Mouse (Mus musculus) limb, embryonic 15.5 days (tissue): ENCODE measurements around the gene Stab2. TPM values are rescaled to one million over a fixed set of nuclear protein-coding genes. Genes with fewer than 3 reads are reported as not detected.

ENCODE experiments used
- ATAC-seq: fragments of 200-750 bp; cut with Nextera tagmentation; 2 replicates; pipeline ENCODE4 v1.8.0; 2017; ENCODE audit warnings: low read depth, moderate TSS enrichment; ENCODE audit not compliant: insufficient number of reproducible peaks, low FRiP score, low TSS enrichment
- H3K27ac ChIP-seq: fragments of 300-500 bp; sonication (generic); 2 replicates; pipeline ENCODE4 v1.5.1; 2015; ENCODE audit warnings: moderate library complexity, mild to moderate bottlenecking, inconsistent platforms
- H3K27me3 ChIP-seq: fragments of 300-500 bp; sonication (generic); 2 replicates; pipeline ENCODE4 v1.6.1; 2015; ENCODE audit warnings: inconsistent platforms
- H3K36me3 ChIP-seq: fragments of 300-500 bp; sonication (generic); 2 replicates; pipeline ENCODE4 v1.6.1; 2015; ENCODE audit warnings: inconsistent platforms
- H3K4me1 ChIP-seq: fragments of 300-500 bp; sonication (generic); 2 replicates; pipeline ENCODE4 v1.6.1; 2015; ENCODE audit warnings: inconsistent platforms
- H3K4me2 ChIP-seq: fragments of 300-500 bp; sonication (generic); 2 replicates; pipeline ENCODE4 v1.6.1; 2015; ENCODE audit warnings: mild to moderate bottlenecking, inconsistent platforms
- H3K4me3 ChIP-seq: fragments of 300-500 bp; sonication (generic); 2 replicates; pipeline ENCODE4 v1.5.1; 2015; ENCODE audit warnings: mild to moderate bottlenecking, inconsistent platforms
- H3K9ac ChIP-seq: fragments of 300-500 bp; sonication (generic); 2 replicates; pipeline ENCODE4 v1.6.1; 2015; ENCODE audit warnings: inconsistent platforms
- H3K9me3 ChIP-seq: fragments of 300-500 bp; sonication (generic); 2 replicates; pipeline ENCODE4 v1.6.1; 2016; ENCODE audit warnings: inconsistent platforms
- WGBS: fragments of 180-500 bp; shearing (Covaris S2); methylation state at CpG from one replicate; pipeline ENCODE4 v1.1.7; 2015; 5-methylcytosine and 5-hydroxymethylcytosine counted together
- polyA plus RNA-seq: library from polyadenylated mRNA; unstranded; fragments of >200 nt; fragmentation: Nextera tagmentation; extraction: Ambion mirVana; gene quantifications from 2 replicates; pipeline ENCODE4 v1.2.1, GENCODE M21; 2015

The Stab2 gene
- polyA plus RNA-seq, 1 experiment from 2014 or later = 0.23 TPM

DNA sequence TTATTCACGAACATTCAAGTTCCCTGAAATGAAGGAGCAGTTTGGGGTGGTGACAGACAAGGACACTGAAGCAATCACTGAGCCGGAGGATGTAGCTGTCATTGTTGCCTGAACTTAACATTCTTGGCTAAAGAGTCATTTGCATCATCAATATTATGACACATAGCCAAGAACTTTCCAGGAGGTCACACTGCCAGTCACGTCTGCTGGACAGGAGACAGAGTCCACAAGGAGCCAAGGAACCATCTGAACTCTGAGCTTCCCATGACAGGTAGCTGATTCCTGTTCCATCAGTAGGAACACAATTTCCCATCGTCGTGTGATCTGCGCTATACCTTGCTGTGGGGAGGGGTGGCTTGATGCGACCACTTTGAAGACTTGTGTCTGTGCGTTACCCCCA, 24.9 kb upstream of the Stab2 start:
- H3K4me2 ChIP-seq = no peak overlapping the region
- no peaks in the 10 kb centered on the region for H3K27me3 ChIP-seq
- H3K4me1 ChIP-seq = no peaks in the 10 kb centered on the region
- no peaks in the 10 kb centered on the region for H3K36me3 ChIP-seq
- 84% methylated on average over 8 of the region's 8 CpGs for WGBS
- no peaks in the 10 kb centered on the region for H3K9me3 ChIP-seq
- no peak for ATAC-seq
- H3K27ac ChIP-seq = no peak overlapping the region
- no peak overlapping the region for H3K4me3 ChIP-seq
- H3K9ac ChIP-seq = no peak overlapping the region

DNA sequence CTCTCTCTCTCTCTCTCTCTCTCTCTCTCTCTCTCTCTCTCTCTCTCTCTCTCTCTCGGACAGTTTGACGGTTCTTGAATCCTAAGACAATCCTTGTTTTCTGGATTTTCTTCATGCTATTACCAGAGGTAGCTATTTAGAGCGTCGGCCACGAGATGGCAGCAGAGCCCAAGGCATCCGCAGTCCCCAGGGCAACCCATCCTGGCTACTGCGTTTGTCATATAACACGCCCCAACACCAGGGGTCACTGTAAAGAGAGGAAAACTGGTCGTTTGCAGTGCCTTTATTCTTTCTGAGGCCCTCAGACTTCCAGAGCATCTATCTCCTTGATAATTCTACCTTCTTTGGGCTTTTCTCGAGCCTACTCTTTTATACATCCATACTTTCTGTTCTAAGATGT, 17.1 kb upstream of the Stab2 start:
- no peaks in the 10 kb centered on the region for H3K36me3 ChIP-seq
- no peak for ATAC-seq
- no peak overlapping the region for H3K4me2 ChIP-seq
- H3K4me1 ChIP-seq = no peaks in the 10 kb centered on the region
- no peak overlapping the region for H3K27ac ChIP-seq
- WGBS = 1% methylated on average over 8 of the region's 10 CpGs
- no peak overlapping the region for H3K4me3 ChIP-seq
- no peak overlapping the region for H3K9ac ChIP-seq
- H3K27me3 ChIP-seq = no peaks in the 10 kb centered on the region
- no peaks in the 10 kb centered on the region for H3K9me3 ChIP-seq

DNA sequence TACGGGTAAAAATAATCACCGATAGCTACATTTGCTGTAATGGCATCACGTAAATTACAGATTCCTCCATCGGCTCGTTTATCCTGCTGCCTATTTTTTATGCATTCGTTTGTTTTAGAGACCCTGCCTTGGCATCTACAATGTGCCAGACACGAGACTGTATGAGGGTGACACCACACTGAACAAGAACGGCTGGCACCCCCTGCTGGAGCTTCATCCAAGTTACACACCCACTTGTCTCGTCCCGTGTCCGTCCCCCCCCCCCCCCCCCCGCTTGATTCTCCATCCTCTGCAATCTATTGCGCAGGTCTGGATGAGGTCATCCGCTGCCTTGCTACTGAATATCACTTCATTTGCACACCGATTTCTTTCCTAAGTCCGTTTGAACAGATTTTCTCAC, 12.9 kb upstream of the Stab2 start:
- no peak overlapping the region for H3K27ac ChIP-seq
- H3K4me3 ChIP-seq = no peak overlapping the region
- no peak for ATAC-seq
- no peak overlapping the region for H3K9ac ChIP-seq
- 58% methylated on average over 15 of the region's 16 CpGs for WGBS
- no peaks in the 10 kb centered on the region for H3K9me3 ChIP-seq
- H3K27me3 ChIP-seq = no peaks in the 10 kb centered on the region; the same call in 1 of the 2 replicates
- no peak overlapping the region for H3K4me2 ChIP-seq
- H3K36me3 ChIP-seq = no peaks in the 10 kb centered on the region
- H3K4me1 ChIP-seq = no peaks in the 10 kb centered on the region

DNA sequence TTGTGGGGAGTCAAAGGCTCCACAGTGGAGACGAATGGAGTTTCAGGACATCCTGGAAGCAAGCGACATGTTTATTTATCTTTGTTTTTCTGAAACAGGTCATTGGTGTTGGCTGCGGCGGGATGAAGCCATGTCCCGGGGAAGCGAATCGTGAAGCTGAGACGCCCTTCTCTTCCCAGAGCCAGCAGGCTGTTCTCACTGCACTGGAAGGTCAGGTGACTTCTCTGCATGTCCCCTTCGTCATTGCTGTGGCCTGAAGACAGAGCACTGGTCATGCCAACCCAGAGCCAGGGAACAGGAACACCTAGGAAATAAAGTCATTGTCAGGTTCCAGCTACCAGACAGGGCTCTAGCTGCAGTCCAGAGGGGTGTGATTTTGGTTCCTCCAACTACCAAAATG, 11.1 kb upstream of the Stab2 start:
- Histone ChIP-seq H3K9ac (no peak overlapping the region), H3K4me3 (no peak overlapping the region), H3K36me3 (no peaks in the 10 kb centered on the region), H3K27ac (no peak overlapping the region), H3K4me1 (no peaks in the 10 kb centered on the region), H3K27me3 (no peaks in the 10 kb centered on the region; the same call in 1 of the 2 replicates), H3K4me2 (no peak overlapping the region), H3K9me3 (no peaks in the 10 kb centered on the region)
- ATAC-seq = no peak
- WGBS = 75% methylated on average over 9 of the region's 9 CpGs

DNA sequence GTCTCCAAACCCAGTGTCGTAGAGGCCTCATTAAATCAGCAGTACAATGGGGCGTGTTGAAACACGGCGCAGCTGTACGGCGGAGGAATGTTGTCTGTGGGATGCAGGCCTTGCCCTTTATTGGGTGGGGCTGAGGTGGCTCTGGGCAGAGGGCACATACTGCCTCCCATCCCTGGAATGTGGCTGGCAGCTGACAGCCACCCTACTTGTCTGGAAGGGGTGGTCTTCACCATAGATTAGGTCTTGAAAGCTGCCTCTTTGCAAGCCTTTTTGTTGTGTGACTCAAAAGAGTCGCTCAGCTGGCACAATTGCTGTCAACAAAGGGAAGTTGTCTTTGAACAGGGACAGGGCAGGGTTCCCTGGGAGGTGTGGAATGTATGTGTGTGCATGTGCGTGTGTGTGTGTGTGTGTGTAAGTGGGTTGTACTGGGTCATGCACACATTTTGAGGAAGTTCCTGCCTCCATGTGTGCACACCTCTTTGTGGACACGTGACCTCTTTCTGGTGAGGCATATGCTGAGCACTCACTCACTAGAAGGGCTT, 8.4 kb upstream of the Stab2 start:
- WGBS = 62% methylated on average over 9 of the region's 9 CpGs
- no peak overlapping the region for H3K4me3 ChIP-seq
- no peaks in the 10 kb centered on the region for H3K4me1 ChIP-seq
- no peak overlapping the region for H3K9ac ChIP-seq
- H3K27ac ChIP-seq = no peak overlapping the region
- no peaks in the 10 kb centered on the region; the same call in 1 of the 2 replicates for H3K27me3 ChIP-seq
- no peaks in the 10 kb centered on the region for H3K9me3 ChIP-seq
- no peaks in the 10 kb centered on the region for H3K36me3 ChIP-seq
- no peak for ATAC-seq
- no peak overlapping the region for H3K4me2 ChIP-seq

DNA sequence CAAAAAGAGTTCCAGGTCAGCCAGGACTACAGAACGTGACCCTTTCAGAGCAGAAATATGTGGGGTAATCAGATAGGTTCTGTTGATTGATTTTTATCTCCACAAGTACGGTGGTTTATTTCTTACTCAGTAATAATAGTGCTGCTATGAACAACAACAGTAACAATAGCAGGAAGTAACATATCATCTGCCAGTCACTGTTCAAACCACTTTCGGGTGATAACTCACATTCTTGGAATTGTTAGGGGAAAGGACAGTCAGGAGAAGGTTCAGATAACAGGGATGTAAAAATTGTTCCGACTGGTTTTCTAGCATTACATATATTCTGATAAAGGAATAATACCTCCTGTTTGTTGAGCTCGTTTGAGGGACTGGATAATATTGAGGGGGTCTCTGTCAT, 7.6 kb upstream of the Stab2 start:
- no peaks in the 10 kb centered on the region; the same call in 1 of the 2 replicates for H3K27me3 ChIP-seq
- WGBS = 60% methylated on average over 5 of the region's 5 CpGs
- H3K4me1 ChIP-seq = no peaks in the 10 kb centered on the region
- H3K9ac ChIP-seq = no peak overlapping the region
- no peak overlapping the region for H3K4me3 ChIP-seq
- no peaks in the 10 kb centered on the region for H3K9me3 ChIP-seq
- no peak for ATAC-seq
- H3K27ac ChIP-seq = no peak overlapping the region
- H3K36me3 ChIP-seq = no peaks in the 10 kb centered on the region
- H3K4me2 ChIP-seq = no peak overlapping the region

DNA sequence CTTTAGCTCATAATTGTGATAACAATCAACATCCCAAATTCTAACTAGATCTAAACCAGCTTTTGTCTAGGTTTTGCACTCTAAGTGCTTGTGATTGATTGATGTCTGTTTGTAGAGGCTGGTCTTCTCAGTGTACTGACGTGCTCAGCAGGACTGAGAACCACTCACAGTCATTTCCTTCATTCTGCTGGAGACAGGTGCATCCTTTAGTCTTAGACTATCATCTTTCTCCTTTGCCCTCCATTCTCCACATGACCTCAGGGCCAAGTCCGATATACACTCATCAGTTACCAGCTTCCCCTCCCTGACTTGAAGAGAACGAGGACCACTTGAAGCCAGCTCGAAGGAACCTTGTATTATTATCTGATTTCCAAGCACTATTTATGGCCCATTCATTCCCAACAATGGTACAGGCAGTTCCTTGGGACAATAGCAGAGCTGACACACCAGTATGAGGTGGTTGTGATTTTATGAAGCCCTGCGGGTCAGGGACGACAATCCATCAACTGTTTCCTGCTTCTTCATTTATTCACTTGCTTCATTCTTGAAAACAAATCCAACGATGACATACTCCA, 6.7 kb upstream of the Stab2 start:
- no peak for ATAC-seq
- H3K4me1 ChIP-seq = no peaks in the 10 kb centered on the region
- WGBS = 78% methylated on average over 7 of the region's 7 CpGs
- no peak overlapping the region for H3K9ac ChIP-seq
- H3K27me3 ChIP-seq = no peaks in the 10 kb centered on the region; the same call in 1 of the 2 replicates
- H3K27ac ChIP-seq = no peak overlapping the region
- no peaks in the 10 kb centered on the region for H3K36me3 ChIP-seq
- H3K4me2 ChIP-seq = no peak overlapping the region
- no peaks in the 10 kb centered on the region for H3K9me3 ChIP-seq
- H3K4me3 ChIP-seq = no peak overlapping the region

DNA sequence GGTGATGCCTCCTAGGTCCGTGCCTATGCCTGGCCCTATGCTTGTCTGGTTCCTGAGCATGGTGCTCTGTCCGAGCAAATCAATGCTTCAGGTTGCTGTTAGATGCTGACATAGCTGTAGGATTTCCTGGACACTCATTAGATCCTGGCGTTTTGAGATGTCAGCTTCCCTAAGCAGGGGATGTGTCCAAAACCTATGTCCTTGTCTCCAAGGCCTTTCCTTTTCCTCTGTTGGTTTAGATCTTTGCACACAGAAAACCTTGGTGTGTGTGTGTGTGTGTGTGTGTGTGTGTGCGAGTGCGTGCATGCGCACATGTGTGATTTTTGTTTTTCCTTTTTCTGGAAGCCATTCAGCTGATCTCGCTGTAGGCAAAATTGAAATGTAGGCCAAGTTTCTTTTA, 4.3 kb upstream of the Stab2 start:
- H3K36me3 ChIP-seq = no peaks in the 10 kb centered on the region
- ATAC-seq = no peak
- WGBS = 89% methylated on average over 7 of the region's 7 CpGs
- H3K27ac ChIP-seq = no peak overlapping the region
- no peaks in the 10 kb centered on the region for H3K27me3 ChIP-seq
- no peaks in the 10 kb centered on the region for H3K4me1 ChIP-seq
- H3K9me3 ChIP-seq = no peaks in the 10 kb centered on the region
- no peak overlapping the region for H3K4me3 ChIP-seq
- H3K9ac ChIP-seq = no peak overlapping the region
- H3K4me2 ChIP-seq = no peak overlapping the region

DNA sequence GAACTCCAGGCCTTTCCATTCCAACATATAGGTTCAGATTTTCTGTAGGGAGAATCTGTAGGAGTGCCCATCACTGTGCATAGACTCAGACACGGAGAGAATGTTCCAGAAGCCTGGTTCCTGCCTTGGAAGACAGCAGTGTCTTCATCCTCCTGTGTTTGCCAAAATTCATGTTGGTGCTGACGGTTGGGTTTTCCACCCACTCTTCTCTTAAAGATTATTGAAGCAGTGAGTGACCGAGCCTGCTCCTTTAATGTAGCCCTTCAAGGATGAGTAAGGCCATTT, 332 bp upstream of the Stab2 start:
- Histone ChIP-seq H3K4me1 (no peaks in the 10 kb centered on the region), H3K4me3 (no peak overlapping the region), H3K27me3 (no peaks in the 10 kb centered on the region), H3K27ac (no peak overlapping the region), H3K9me3 (no peaks in the 10 kb centered on the region), H3K36me3 (no peaks in the 10 kb centered on the region), H3K9ac (no peak overlapping the region), H3K4me2 (no peak overlapping the region)
- WGBS = 80% methylated on average over 3 of the region's 3 CpGs
- ATAC-seq = no peak

DNA sequence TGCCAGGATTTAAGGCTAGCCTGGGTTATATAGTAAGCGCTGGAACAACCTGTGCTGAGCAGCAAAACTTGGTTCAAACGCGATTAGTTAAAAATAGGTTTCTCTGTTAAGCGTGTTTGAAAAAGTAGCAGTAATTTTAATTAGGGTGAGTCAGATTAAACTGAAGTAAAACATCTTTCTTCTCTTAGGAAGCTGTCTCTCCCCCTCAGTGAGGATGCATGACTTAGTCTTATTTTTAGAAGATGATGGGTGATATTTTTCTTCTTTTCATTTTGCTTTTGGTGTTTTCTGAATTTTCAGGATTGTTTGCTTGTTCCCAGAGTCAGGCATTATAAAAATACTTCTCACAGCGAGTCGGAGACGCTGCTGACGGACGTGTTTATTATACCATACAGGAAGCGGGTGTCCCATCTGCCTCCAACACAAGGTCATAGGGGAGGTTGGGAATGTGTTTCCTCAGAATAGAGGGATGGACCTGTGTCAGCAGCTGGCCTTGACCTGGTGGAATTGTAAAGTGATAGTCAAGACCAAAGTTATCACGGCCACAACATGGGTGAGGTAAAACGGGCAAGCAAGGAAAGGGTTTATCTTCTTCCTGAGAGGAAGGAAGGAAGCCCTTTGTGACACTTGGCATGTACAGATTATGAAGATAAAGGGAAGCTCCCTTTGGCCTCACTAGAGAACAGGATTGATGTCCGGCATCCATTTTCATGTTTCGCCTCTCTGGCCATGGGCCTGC, 15.4 kb downstream of the Stab2 start:
- Histone ChIP-seq H3K4me3 (no peak overlapping the region), H3K9ac (no peak overlapping the region), H3K36me3 (no peaks in the 10 kb centered on the region), H3K4me2 (no peak overlapping the region), H3K4me1 (no peaks in the 10 kb centered on the region), H3K27me3 (no peaks in the 10 kb centered on the region), H3K27ac (no peak overlapping the region), H3K9me3 (no peaks in the 10 kb centered on the region)
- ATAC-seq = no peak
- WGBS = 82% methylated on average over 14 of the region's 14 CpGs

DNA sequence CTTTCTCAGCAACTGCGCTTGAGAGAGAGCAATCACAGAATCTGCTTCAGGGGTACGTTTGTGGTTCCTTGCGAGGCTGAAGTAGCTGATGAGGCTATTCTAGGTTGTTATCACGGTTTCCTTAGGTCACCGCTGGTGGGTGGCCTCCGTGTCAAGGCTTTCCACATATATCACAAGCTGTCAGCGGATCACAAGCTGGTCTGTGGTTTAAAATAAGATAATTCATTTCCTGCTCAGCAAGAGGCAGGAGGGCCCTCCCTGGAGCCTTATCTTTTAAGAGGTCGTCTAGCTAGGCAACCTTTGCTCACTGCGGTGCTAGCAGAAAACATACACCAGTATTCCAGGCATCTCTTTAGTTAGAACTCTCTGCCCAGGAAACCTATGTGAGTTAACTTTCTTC, 17.2 kb downstream of the Stab2 start:
- H3K4me1 ChIP-seq = no peaks in the 10 kb centered on the region
- H3K4me3 ChIP-seq = no peak overlapping the region

DNA sequence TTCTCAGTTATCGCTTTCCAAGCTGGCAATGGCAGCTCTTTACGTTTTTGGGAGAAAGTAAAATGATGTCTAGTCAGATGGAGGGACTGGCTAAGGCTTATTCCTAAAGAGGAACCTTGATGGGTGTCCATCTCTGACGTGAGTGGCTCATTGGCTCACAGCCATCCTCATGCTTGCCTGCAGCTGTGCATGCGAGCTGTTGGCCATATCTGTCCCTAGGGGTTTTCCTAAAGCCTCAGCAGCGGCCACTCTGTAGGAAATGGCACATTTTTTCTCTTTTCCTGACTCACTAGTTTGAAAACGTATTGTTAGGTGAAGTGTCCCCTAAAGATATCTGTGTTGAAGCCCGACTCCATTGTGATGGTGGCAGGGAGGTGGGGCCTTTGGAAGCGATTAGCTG, 18.0 kb downstream of the Stab2 start:
- no peak overlapping the region for H3K4me2 ChIP-seq
- H3K27ac ChIP-seq = no peak overlapping the region
- no peaks in the 10 kb centered on the region for H3K27me3 ChIP-seq
- no peaks in the 10 kb centered on the region for H3K36me3 ChIP-seq
- H3K9me3 ChIP-seq = no peaks in the 10 kb centered on the region
- 58% methylated on average over 8 of the region's 8 CpGs for WGBS
- H3K9ac ChIP-seq = no peak overlapping the region
- H3K4me3 ChIP-seq = no peak overlapping the region
- H3K4me1 ChIP-seq = no peaks in the 10 kb centered on the region
- ATAC-seq = no peak

More for the DNA sequence above, 17.2 kb downstream of the Stab2 start:
- Histone ChIP-seq H3K27ac (no peak overlapping the region), H3K36me3 (no peaks in the 10 kb centered on the region), H3K9me3 (no peaks in the 10 kb centered on the region), H3K4me2 (no peak overlapping the region), H3K27me3 (no peaks in the 10 kb centered on the region), H3K9ac (no peak overlapping the region)
- no peak for ATAC-seq
- 50% methylated on average over 9 of the region's 9 CpGs for WGBS
